Mouse (Mus musculus): ENCODE data around the gene Prkci.

DNA sequence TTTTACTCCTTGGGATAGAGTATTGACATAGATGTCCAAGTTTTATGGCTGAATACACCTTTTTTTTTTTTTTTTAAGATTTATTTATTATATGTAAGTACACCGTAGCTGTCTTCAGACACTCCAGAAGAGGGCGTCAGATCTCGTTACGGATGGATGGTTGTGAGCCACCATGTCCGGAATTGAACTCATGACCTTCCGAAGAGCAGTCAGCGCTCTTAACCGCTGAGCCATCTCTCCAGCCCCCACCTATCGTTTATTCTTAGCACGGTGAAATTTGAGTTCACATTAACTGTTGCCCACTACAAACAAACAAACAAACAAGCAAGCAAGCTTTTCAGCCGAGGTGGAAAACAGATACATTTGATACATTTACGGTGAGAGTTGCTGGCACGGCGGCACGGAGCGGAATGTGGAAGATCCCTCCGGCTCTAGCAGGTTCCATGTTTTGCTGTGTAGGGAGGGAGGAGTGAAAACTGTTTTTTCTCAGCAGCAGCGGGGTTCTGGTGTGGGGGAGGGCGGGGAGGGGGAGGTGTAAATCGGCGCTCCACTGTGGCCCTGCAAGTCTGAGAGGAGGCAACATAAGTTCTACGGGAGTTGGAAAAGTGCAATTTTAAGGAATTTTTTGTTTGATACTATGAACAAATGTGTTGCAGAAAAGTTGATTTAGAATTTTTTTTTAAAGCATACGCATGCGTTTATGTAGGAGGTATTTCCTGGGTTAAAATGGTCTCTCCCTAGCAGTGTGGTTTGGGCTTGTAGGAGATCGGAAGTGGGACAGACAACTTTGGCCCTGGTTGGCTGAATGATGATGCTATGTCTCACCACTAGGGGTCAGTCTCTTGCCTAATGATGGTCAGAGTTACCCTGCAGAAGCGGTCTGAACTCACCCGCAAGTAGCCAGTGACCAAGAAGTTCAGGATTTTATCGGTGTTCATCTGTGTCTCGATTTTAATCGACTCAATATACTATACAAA is 61.4 kb downstream of the Prkci start:
- TF ChIP-seq TAL1 (IDR thresholded peaks at IDR 0.05; ENCODE audit: low read length) (no peak), GATA1 (IDR thresholded peaks at IDR 0.05; ENCODE audit: low read length) (no peak)

All from erythroblast, embryonic 14.5 days (primary cell).